Mouse (Mus musculus) forebrain, embryonic 11.5 days (tissue): ENCODE measurements at regions not wholly inside any gene's neighbourhood (a gene's known extent, or its start where the extent isn't known, plus 50 kb on each side); places are given as distances from the start of the nearest gene placed in this dataset.

Experiments used
- ATAC-seq: fragments of 200-750 bp; cut with Nextera tagmentation; replicated peaks from 2 replicates; pipeline ENCODE4 v1.8.0; 2017; ENCODE audit warnings: moderate TSS enrichment; ENCODE audit not compliant: low FRiP score
- DNase-seq: peaks from one replicate; pipeline ENCODE4 v3.0.0-alpha.2; 2017; ENCODE audit warnings: low spot score
- H3K27ac ChIP-seq: fragments of 300-500 bp; sonication (generic); 2 replicates; pipeline ENCODE4 v1.5.1; 2014; ENCODE audit warnings: low read depth, low read length
- H3K27me3 ChIP-seq: fragments of 300-500 bp; sonication (generic); 2 replicates; pipeline ENCODE4 v1.6.1; 2014; ENCODE audit warnings: mild to moderate bottlenecking, low read length, mixed read lengths; ENCODE audit not compliant: control insufficient read depth, insufficient read depth
- H3K36me3 ChIP-seq: fragments of 300-500 bp; sonication (generic); 2 replicates; pipeline ENCODE4 v1.6.1; 2014; ENCODE audit warnings: mild to moderate bottlenecking, low read length, moderate library complexity, mixed read lengths; ENCODE audit not compliant: control insufficient read depth, insufficient read depth
- H3K4me1 ChIP-seq: fragments of 300-500 bp; sonication (generic); replicated peaks from 2 replicates; pipeline ENCODE4 v1.6.1; 2014; ENCODE audit warnings: low read length, mixed read lengths; ENCODE audit not compliant: control insufficient read depth, insufficient read depth
- H3K4me2 ChIP-seq: fragments of 300-500 bp; sonication (generic); 2 replicates; pipeline ENCODE4 v1.6.1; 2014; ENCODE audit warnings: low read depth, mild to moderate bottlenecking, low read length, moderate library complexity, mixed read lengths; ENCODE audit not compliant: severe bottlenecking
- H3K4me3 ChIP-seq: fragments of 300-500 bp; sonication (generic); 2 replicates; pipeline ENCODE4 v1.5.1; 2014; ENCODE audit warnings: low read depth, low read length
- H3K9ac ChIP-seq: fragments of 300-500 bp; sonication (generic); 2 replicates; pipeline ENCODE4 v1.6.1; 2014; ENCODE audit warnings: low read length
- H3K9me3 ChIP-seq: fragments of 300-500 bp; sonication (generic); 2 replicates; pipeline ENCODE4 v1.6.1; 2016; ENCODE audit warnings: low read length, mixed read lengths; ENCODE audit not compliant: control insufficient read depth
- WGBS: fragments of 180-500 bp; shearing (Covaris S2); extraction: QIAGEN DNeasy Blood & Tissue Kit; methylation state at CpG from one replicate; pipeline ENCODE4 v1.1.7; 2014; 5-methylcytosine and 5-hydroxymethylcytosine counted together

GRCm38 (mm10) chr6:15625910-15626564 lies 94.4 kb upstream of the Mdfic start:
- no peak overlapping the region for H3K4me2 ChIP-seq
- H3K9ac ChIP-seq, result no peak overlapping the region
- H3K4me1 ChIP-seq, result no peaks in the 10 kb centered on the region
- H3K36me3 ChIP-seq, result no peaks in the 10 kb centered on the region
- no peak for ATAC-seq
- no peak for DNase-seq
- 83% methylated on average over 3 of the region's 3 CpGs for WGBS
- H3K9me3 ChIP-seq, result no peaks in the 10 kb centered on the region
- H3K27me3 ChIP-seq, result no peaks in the 10 kb centered on the region
- no peak overlapping the region for H3K27ac ChIP-seq
- H3K4me3 ChIP-seq, result no peak overlapping the region

- H3K4me3 ChIP-seq, result no peak overlapping the region
- no peak overlapping the region for H3K4me2 ChIP-seq
- peaks cover 5% of the 10 kb centered on the region; the same call in 1 of the 2 replicates for H3K4me1 ChIP-seq
- no peak for ATAC-seq
- H3K9me3 ChIP-seq, result no peaks in the 10 kb centered on the region
- no peak overlapping the region; the same call in 1 of the 2 replicates for H3K27ac ChIP-seq
- H3K9ac ChIP-seq, result no peak overlapping the region
- no peaks in the 10 kb centered on the region for H3K36me3 ChIP-seq
- 58% methylated on average over 14 of the region's 14 CpGs for WGBS
- peak; percentile 46 for DNase-seq
- H3K27me3 ChIP-seq, result no peaks in the 10 kb centered on the region
Observed at GRCm38 (mm10) chr6:15638548-15638947, 81.9 kb upstream of the Mdfic start.

GRCm38 (mm10) chr6:15639378-15639777 lies 81.1 kb upstream of the Mdfic start:
- H3K27me3 ChIP-seq, result no peaks in the 10 kb centered on the region
- no peaks in the 10 kb centered on the region for H3K9me3 ChIP-seq
- H3K27ac ChIP-seq, result no peak overlapping the region
- peak; percentile 93 for ATAC-seq
- peak; percentile 68 for DNase-seq
- H3K4me1 ChIP-seq, result peaks cover 5% of the 10 kb centered on the region; the same call in 1 of the 2 replicates
- 3% methylated on average over 4 of the region's 4 CpGs for WGBS
- H3K9ac ChIP-seq, result no peak overlapping the region
- no peak overlapping the region for H3K4me3 ChIP-seq
- H3K36me3 ChIP-seq, result no peaks in the 10 kb centered on the region
- no peak overlapping the region for H3K4me2 ChIP-seq

GRCm38 (mm10) chr6:15639809-15640479 lies 80.5 kb upstream of the Mdfic start:
- ATAC-seq (peak; percentile 81), DNase-seq (no peak)
- H3K27me3 ChIP-seq, result no peaks in the 10 kb centered on the region
- peak overlapping the region; percentile 37; the same call in 1 of the 2 replicates for H3K27ac ChIP-seq
- no peaks in the 10 kb centered on the region for H3K9me3 ChIP-seq
- H3K36me3 ChIP-seq, result no peaks in the 10 kb centered on the region
- no peak overlapping the region for H3K4me3 ChIP-seq
- 0 out of 2 replicates have a peak overlapping the region, but pooled peaks have one; percentile 15 for H3K4me2 ChIP-seq
- H3K9ac ChIP-seq, result no peak overlapping the region
- 7% methylated on average over 5 of the region's 5 CpGs for WGBS
- H3K4me1 ChIP-seq, result peaks cover 5% of the 10 kb centered on the region; the same call in 1 of the 2 replicates

- ATAC-seq, result no peak
- Histone ChIP-seq H3K9ac (no peak overlapping the region), H3K4me3 (no peak overlapping the region), H3K27ac (no peak overlapping the region), H3K27me3 (no peaks in the 10 kb centered on the region), H3K9me3 (no peaks in the 10 kb centered on the region), H3K36me3 (no peaks in the 10 kb centered on the region), H3K4me2 (no peak overlapping the region), H3K4me1 (0 out of 2 replicates have a peak, but pooled peaks cover 3% of the 10 kb centered on the region)
- no peak for DNase-seq
Observed at GRCm38 (mm10) chr6:15644311-15644710, 76.2 kb upstream of the Mdfic start.

- no peak overlapping the region for H3K27ac ChIP-seq
- H3K9me3 ChIP-seq, result no peaks in the 10 kb centered on the region
- H3K9ac ChIP-seq, result no peak overlapping the region
- no peak overlapping the region for H3K4me2 ChIP-seq
- WGBS, result 94% methylated on average over 2 of the region's 2 CpGs
- no peak for DNase-seq
- no peak for ATAC-seq
- no peaks in the 10 kb centered on the region for H3K36me3 ChIP-seq
- no peaks in the 10 kb centered on the region for H3K27me3 ChIP-seq
- H3K4me1 ChIP-seq, result no peaks in the 10 kb centered on the region
- no peak overlapping the region for H3K4me3 ChIP-seq
Observed at GRCm38 (mm10) chr6:15647499-15647898, 73.0 kb upstream of the Mdfic start.
